Mouse (Mus musculus) G1E (cell line): ENCODE measurements at regions not wholly inside any gene's neighbourhood (a gene's known extent, or its start where the extent isn't known, plus 50 kb on each side); places are given as distances from the start of the nearest gene placed in this dataset.

Experiments
- CTCF ChIP-seq: IDR thresholded peaks from 2 replicates; pipeline ENCODE4 v1.5.1; 2012; ENCODE audit warnings: low read depth, low read length, inconsistent platforms, mixed read lengths
- GATA1 ChIP-seq: IDR thresholded peaks from 2 replicates; pipeline ENCODE4 v1.6.1; 2012; ENCODE audit warnings: borderline replicate concordance, low read length, inconsistent platforms, mixed read lengths
- GATA2 ChIP-seq: IDR thresholded peaks from 2 replicates; pipeline ENCODE4 v1.6.1; 2012; ENCODE audit warnings: low read depth, low read length, inconsistent platforms, borderline replicate concordance
- POLR2AphosphoS5 ChIP-seq: IDR thresholded peaks from 2 replicates; pipeline ENCODE4 v1.6.1; 2012; ENCODE audit warnings: low read depth, low read length, inconsistent platforms; ENCODE audit not compliant: insufficient replicate concordance
- TAL1 ChIP-seq: conservative IDR thresholded peaks from 2 replicates; pipeline ENCODE4 v1.6.1; 2012; ENCODE audit warnings: low read depth, low read length, inconsistent platforms, mixed read lengths

GRCm38 (mm10) chr19:15801811-15802486 lies 145.2 kb downstream of the Psat1 start:
- TF ChIP-seq CTCF (peak; percentile 88), GATA1 (no peak), TAL1 (no peak), POLR2AphosphoS5 (no peak), GATA2 (no peak)
